In genomic region chr11:29718541-29718940, GRCm38 (mm10) we compare ENCODE assay signal across 8 mouse cellular contexts. TPM values are rescaled to one million over a fixed set of nuclear protein-coding genes. Genes with fewer than 3 reads are reported as not detected.
DNase-seq lines count a peak whose midpoint lies in the region; ATAC-seq and TF ChIP-seq lines count a peak whose summit lies in the region.

No protein-coding gene starts in this region.

- H3K4me3 ChIP-seq in layer of hippocampus, adult 2 months: peak overlapping the region; percentile 57
- H3K4me3 ChIP-seq in bone marrow macrophage, adult 2 months (ENCODE audit: insufficient read depth, low read length): no peak overlapping the region
- no peak overlapping the region for H3K4me3 ChIP-seq in intestine, embryonic 15.5 days (replicated peaks)
- H3K4me3 ChIP-seq in forebrain, embryonic 12.5 days (replicated peaks): no peak overlapping the region

- WGBS in intestine, embryonic 15.5 days: 29% methylated on average over 6 of the region's 6 CpGs
- WGBS in forebrain, embryonic 12.5 days: 68% methylated on average over 6 of the region's 6 CpGs

- peak overlapping the region; percentile 96 for H3K27ac ChIP-seq in layer of hippocampus, adult 2 months
- H3K27ac ChIP-seq in bone marrow macrophage, adult 2 months (ENCODE audit: insufficient read depth, low read depth, low read length): peak overlapping the region; percentile 78
- no peak overlapping the region for H3K27ac ChIP-seq in intestine, embryonic 15.5 days
- H3K27ac ChIP-seq in forebrain, embryonic 12.5 days: no peak overlapping the region

- peak; percentile 95 for ATAC-seq in intestine, embryonic 15.5 days
- no peak for ATAC-seq in forebrain, embryonic 12.5 days (ENCODE audit: low FRiP score)

- no peaks in the 10 kb centered on the region for H3K27me3 ChIP-seq in intestine, embryonic 15.5 days (replicated peaks)
- no peaks in the 10 kb centered on the region for H3K27me3 ChIP-seq in forebrain, embryonic 12.5 days

- TF ChIP-seq POLR2A in bone marrow macrophage, adult 2 months (IDR thresholded peaks at IDR 0.05; ENCODE audit: borderline replicate concordance, low read depth, low read length): no peak

- peak overlapping the region; percentile 15; the same call in 1 of the 2 replicates for H3K4me2 ChIP-seq in intestine, embryonic 15.5 days (replicated peaks)
- no peak overlapping the region for H3K4me2 ChIP-seq in forebrain, embryonic 12.5 days

- H3K9me3 ChIP-seq in intestine, embryonic 15.5 days: no peaks in the 10 kb centered on the region
- no peaks in the 10 kb centered on the region for H3K9me3 ChIP-seq in forebrain, embryonic 12.5 days

- H3K9ac ChIP-seq in intestine, embryonic 15.5 days: no peak overlapping the region
- H3K9ac ChIP-seq in forebrain, embryonic 12.5 days: no peak overlapping the region

- H3K4me1 ChIP-seq in bone marrow macrophage, adult 2 months (ENCODE audit: control insufficient read depth, insufficient read depth, low read length): peaks cover 21% of the 10 kb centered on the region
- H3K4me1 ChIP-seq in intestine, embryonic 15.5 days (replicated peaks): peaks cover 5% of the 10 kb centered on the region
- H3K4me1 ChIP-seq in forebrain, embryonic 12.5 days: no peaks in the 10 kb centered on the region; the same call in 1 of the 2 replicates

- no peaks in the 10 kb centered on the region for H3K36me3 ChIP-seq in intestine, embryonic 15.5 days
- 0 out of 2 replicates have a peak, but pooled peaks cover 3% of the 10 kb centered on the region for H3K36me3 ChIP-seq in forebrain, embryonic 12.5 days (replicated peaks)

- DNase-seq in layer of hippocampus, adult 2 months (ENCODE audit: low spot score in 2 of 2): peak; percentile 34 to 40
- DNase-seq in layer of hippocampus, postnatal 10 days (ENCODE audit: low spot score in 2 of 2): no peak
- DNase-seq in lung, postnatal 14 days: peak; percentile 4
- no peak for DNase-seq in MN1 (ENCODE audit: low spot score)
- no peak for DNase-seq in B cell, adult 2 months

- no peak for TF ChIP-seq CTCF in layer of hippocampus, adult 2 months (conservative IDR thresholded peaks at IDR 0.05)
- no peak for TF ChIP-seq CTCF in bone marrow macrophage, adult 2 months (IDR thresholded peaks at IDR 0.05; ENCODE audit: low read depth, low read length)

RNA-seq across cellular contexts. Expression of gene Rtn4, which starts 25.8 kb away (rescaled TPM):
- total RNA-seq in layer of hippocampus, adult 2 months (2021): 100 to 1,000 TPM; 456 to 473 TPM
- total RNA-seq in layer of hippocampus, postnatal 10 days (2021): 100 to 1,000 TPM; 504 to 510 TPM
- 853 and 919 TPM in 2 replicates for polyA plus RNA-seq in bone marrow macrophage, adult 2 months (2012; ENCODE audit: insufficient read depth, insufficient read length, missing spikeins)
- 48.8 and 51.0 TPM in 2 replicates for polyA plus RNA-seq in intestine, embryonic 15.5 days (2015; fragmentation: Nextera tagmentation; extraction: Ambion mirVana)
- 103 and 104 TPM in 2 replicates for polyA plus RNA-seq in forebrain, embryonic 12.5 days (2016; fragmentation: Nextera tagmentation; extraction: Ambion mirVana)

Comparison
In these comparisons a context has a peak if more than half of its experiments do, and no peak if none do; other contexts are left out.
1. DNase-seq: peak in layer of hippocampus, adult 2 months (2 of 2) and lung, postnatal 14 days (single experiment); none in layer of hippocampus, postnatal 10 days (0 of 2), MN1 (single experiment) and B cell, adult 2 months (0 of 2).
2. H3K27ac ChIP-seq: peak in layer of hippocampus, adult 2 months (single experiment) and bone marrow macrophage, adult 2 months (single experiment); none in intestine, embryonic 15.5 days (single experiment) and forebrain, embryonic 12.5 days (single experiment).